Mouse (Mus musculus) right cerebral cortex, adult 2 months (tissue): ENCODE measurements around the gene Eif3f.

Experiments
- DNase-seq, 2 experiments: peaks; one replicate each; pipeline ENCODE4 v3.0.0; 2021 to 2022; ENCODE audit warnings: low spot score in 2 of 2

The Eif3f gene

GRCm38 (mm10) chr7:108933794-108934731 lies at the start of gene Eif3f:
TSS of gene Eif3f (plus strand) at chr7:108934417.
- DNase-seq: peak; percentile 97

- DNase-seq: no peak
Measured at GRCm38 (mm10) chr7:108884906-108885305, 49.3 kb upstream of the Eif3f start, which contains the start of gene Olfr518. TSS of gene Olfr518 (minus strand) at chr7:108885006.

GRCm38 (mm10) chr7:108894320-108894719 lies 39.9 kb upstream of the Eif3f start, which contains the start of gene Olfr519:
TSS of gene Olfr519 (minus strand) at chr7:108894420.
- DNase-seq: no peak

- no peak for DNase-seq
Measured at GRCm38 (mm10) chr7:108903969-108904368, 30.2 kb upstream of the Eif3f start.

- DNase-seq: no peak
Measured at GRCm38 (mm10) chr7:108927043-108927442, 7.2 kb upstream of the Eif3f start.

GRCm38 (mm10) chr7:108928280-108929188 lies 5.7 kb upstream of the Eif3f start:
- peak in 1 of 2 experiments; percentile 58 for DNase-seq

GRCm38 (mm10) chr7:108929726-108930393 lies 4.4 kb upstream of the Eif3f start, which contains the start of gene Nlrp10:
TSS of gene Nlrp10 (minus strand) at chr7:108930178.
- DNase-seq: no peak

- DNase-seq: no peak
Measured at GRCm38 (mm10) chr7:108934836-108935235, 619 bp downstream of the Eif3f start.

GRCm38 (mm10) chr7:108935411-108935810 lies 1.2 kb downstream of the Eif3f start:
- no peak for DNase-seq

GRCm38 (mm10) chr7:108936591-108936990 lies 2.4 kb downstream of the Eif3f start:
- no peak for DNase-seq

- no peak for DNase-seq
Measured at GRCm38 (mm10) chr7:108941466-108941865, 7.2 kb downstream of the Eif3f start.

- DNase-seq: peak; percentile 63 to 75
Measured at GRCm38 (mm10) chr7:108944002-108944401, 9.8 kb downstream of the Eif3f start.

- DNase-seq: no peak
Measured at GRCm38 (mm10) chr7:108948611-108949010, 14.4 kb downstream of the Eif3f start.

- no peak for DNase-seq
Measured at GRCm38 (mm10) chr7:108949301-108949700, 15.1 kb downstream of the Eif3f start.

- peak; percentile 82 to 89 for DNase-seq
Measured at GRCm38 (mm10) chr7:108950312-108950761, 16.1 kb downstream of the Eif3f start, which contains the start of gene Tub. TSS of gene Tub (plus strand) at chr7:108950338.

- peak; percentile 76 to 81 for DNase-seq
Measured at GRCm38 (mm10) chr7:108950762-108951331, 16.6 kb downstream of the Eif3f start.

GRCm38 (mm10) chr7:108952801-108953200 lies 18.6 kb downstream of the Eif3f start:
- no peak for DNase-seq

- DNase-seq: no peak
Measured at GRCm38 (mm10) chr7:108954185-108954584, 20.0 kb downstream of the Eif3f start.

GRCm38 (mm10) chr7:108957734-108958133 lies 23.5 kb downstream of the Eif3f start:
- DNase-seq: no peak

GRCm38 (mm10) chr7:108965968-108966367 lies 31.8 kb downstream of the Eif3f start:
- no peak for DNase-seq
